In genomic region chr1:171271196-171271595, GRCm38 (mm10) we compare ENCODE assay signal across 8 mouse cellular contexts. TPM values are rescaled to one million over a fixed set of nuclear protein-coding genes. Genes with fewer than 3 reads are reported as not detected.
DNase-seq lines count a peak whose midpoint lies in the region; ATAC-seq and TF ChIP-seq lines count a peak whose summit lies in the region.

No protein-coding gene starts in this region.

- no peak for TF ChIP-seq EP300 in liver, postnatal 0 days (IDR thresholded peaks at IDR 0.05; ENCODE audit: low read depth)

- peaks cover 14% of the 10 kb centered on the region for H3K79me2 ChIP-seq in C2C12 (ENCODE audit: control insufficient read depth, insufficient read depth)

- ATAC-seq in cerebellum, adult (ENCODE audit: insufficient number of reproducible peaks, low FRiP score, low TSS enrichment) = no peak
- ATAC-seq in forebrain, postnatal 0 days = no peak
- no peak for ATAC-seq in liver, postnatal 0 days

- no peaks in the 10 kb centered on the region for H3K4me1 ChIP-seq in cerebellum, adult 2 months (ENCODE audit: control insufficient read depth, insufficient read depth, low read length)
- peaks cover 8% of the 10 kb centered on the region for H3K4me1 ChIP-seq in forebrain, postnatal 0 days (ENCODE audit: insufficient read depth)
- H3K4me1 ChIP-seq in liver, postnatal 0 days (ENCODE audit: insufficient read depth) = peaks cover 21% of the 10 kb centered on the region

- no peak overlapping the region for H3K27ac ChIP-seq in cerebellum, adult 2 months (ENCODE audit: insufficient read depth, low read length)
- H3K27ac ChIP-seq in forebrain, postnatal 0 days (ENCODE audit: low read depth, low read length) = peak overlapping the region; percentile 51; the same call in 1 of the 2 replicates
- H3K27ac ChIP-seq in liver, postnatal 0 days (ENCODE audit: low read depth) = peak overlapping the region; percentile 68

- TF ChIP-seq CTCF in cerebellum, adult 2 months (IDR thresholded peaks at IDR 0.05; ENCODE audit: borderline replicate concordance, insufficient read depth, low read depth, low read length) = no peak
- no peak for TF ChIP-seq CTCF in C2C12 (IDR thresholded peaks at IDR 0.05; ENCODE audit: control insufficient read depth, insufficient read depth, insufficient read length)
- no peak for TF ChIP-seq CTCF in forebrain, postnatal 0 days (IDR thresholded peaks at IDR 0.05; ENCODE audit: low read depth)
- TF ChIP-seq CTCF in liver, postnatal 0 days (IDR thresholded peaks at IDR 0.05; ENCODE audit: low read depth) = no peak

- no peak for DNase-seq in cerebellum, adult 2 months
- no peak for DNase-seq in forebrain, postnatal 0 days
- DNase-seq in liver, postnatal 0 days = no peak
- DNase-seq in right cerebral cortex, postnatal 14 days = no peak
- no peak for DNase-seq in urinary bladder, postnatal 10 days (ENCODE audit: low spot score)
- DNase-seq in MN1 (ENCODE audit: low spot score) = no peak

- H3K4me2 ChIP-seq in forebrain, postnatal 0 days (ENCODE audit: low read depth) = peak overlapping the region; percentile 96
- peak overlapping the region; percentile 85 for H3K4me2 ChIP-seq in liver, postnatal 0 days (ENCODE audit: low read depth, low read length)

- H3K36me3 ChIP-seq in C2C12 (ENCODE audit: control insufficient read depth, insufficient read depth) = peaks cover 20% of the 10 kb centered on the region
- H3K36me3 ChIP-seq in forebrain, postnatal 0 days (ENCODE audit: insufficient read depth) = peaks cover 29% of the 10 kb centered on the region
- H3K36me3 ChIP-seq in liver, postnatal 0 days (replicated peaks; ENCODE audit: insufficient read depth, low read length) = peaks cover 33% of the 10 kb centered on the region

- peak overlapping the region; percentile 71 for H3K4me3 ChIP-seq in cerebellum, adult 2 months (replicated peaks; ENCODE audit: insufficient read depth, low read depth, low read length)
- peak overlapping the region; percentile 98 for H3K4me3 ChIP-seq in C2C12 (ENCODE audit: insufficient read depth, poor library complexity, severe bottlenecking)
- peak overlapping the region; percentile 71 for H3K4me3 ChIP-seq in forebrain, postnatal 0 days (ENCODE audit: low read depth, low read length)
- H3K4me3 ChIP-seq in liver, postnatal 0 days (ENCODE audit: low read depth, low read length) = peak overlapping the region; percentile 90

- H3K9me3 ChIP-seq in forebrain, postnatal 0 days (ENCODE audit: low read length) = no peaks in the 10 kb centered on the region
- no peaks in the 10 kb centered on the region for H3K9me3 ChIP-seq in liver, postnatal 0 days (ENCODE audit: low read length)

- H3ac ChIP-seq in C2C12 (ENCODE audit: control insufficient read depth, insufficient read length, low read depth) = no peak overlapping the region

- no peaks in the 10 kb centered on the region for H3K27me3 ChIP-seq in cerebellum, adult 2 months (ENCODE audit: control insufficient read depth, insufficient read depth, low read length)
- H3K27me3 ChIP-seq in C2C12 (ENCODE audit: control insufficient read depth, insufficient read depth, insufficient read length) = no peaks in the 10 kb centered on the region
- H3K27me3 ChIP-seq in forebrain, postnatal 0 days (ENCODE audit: insufficient read depth, low read length) = no peaks in the 10 kb centered on the region
- no peaks in the 10 kb centered on the region for H3K27me3 ChIP-seq in liver, postnatal 0 days (ENCODE audit: insufficient read depth, low read length)

- WGBS in cerebellum, adult 2 months = 37% methylated on average over 9 of the region's 9 CpGs
- WGBS in forebrain, postnatal 0 days = 55% methylated on average over 9 of the region's 9 CpGs
- WGBS in liver, postnatal 0 days (ENCODE audit: insufficient replicate concordance) = 36% methylated on average over 9 of the region's 9 CpGs

- H3K9ac ChIP-seq in forebrain, postnatal 0 days = peak overlapping the region; percentile 73; the same call in 1 of the 2 replicates
- H3K9ac ChIP-seq in liver, postnatal 0 days (replicated peaks) = peak overlapping the region; percentile 83

- no peak for TF ChIP-seq POLR2A in cerebellum, adult 2 months (IDR thresholded peaks at IDR 0.05; ENCODE audit: borderline replicate concordance, insufficient read depth, low read length)

- no peaks in the 10 kb centered on the region for H3K79me3 ChIP-seq in C2C12 (ENCODE audit: low read depth)

TF ChIP-seq in C2C12, 6 proteins besides CTCF, POLR2A, EP300 and RAD21:
- TF ChIP-seq MYOD1 (IDR thresholded peaks at IDR 0.05; ENCODE audit: control insufficient read depth, insufficient read length, low read depth) (no peak), CEBPB (IDR thresholded peaks at IDR 0.05; ENCODE audit: low read depth) (no peak), FOSL1 (IDR thresholded peaks at IDR 0.05; ENCODE audit: insufficient read depth, low read length, poor library complexity, severe bottlenecking) (no peak), MYOG (IDR thresholded peaks at IDR 0.05; ENCODE audit: control insufficient read depth, extremely low read depth, insufficient read length) (no peak)

RNA-seq across cellular contexts. Expression of gene B4galt3, which starts 1.1 kb away (rescaled TPM):
- polyA plus RNA-seq in cerebellum, adult 2 months (2012; rRNA removed) = 69.6 and 72.2 TPM in 2 replicates
- 17.4 TPM for polyA plus RNA-seq in C2C12 (2012; fragmentation: generic; extraction: Trizol)
- 75.1 and 99.3 TPM in 2 replicates for total RNA-seq in forebrain, postnatal 0 days (2014; rRNA removed)
- 104 and 115 TPM in 2 replicates for polyA plus RNA-seq in forebrain, postnatal 0 days (2015; fragmentation: Nextera tagmentation; extraction: Ambion mirVana)
- polyA plus RNA-seq in liver, postnatal 0 days (2015; fragmentation: Nextera tagmentation; extraction: Ambion mirVana) = 16.0 and 16.7 TPM in 2 replicates

RNA-seq across cellular contexts. Expression of gene Ppox, which starts 9.8 kb away (rescaled TPM):
- polyA plus RNA-seq in cerebellum, adult 2 months (2012; rRNA removed) = 76.9 and 81.2 TPM in 2 replicates
- 9.0 TPM for polyA plus RNA-seq in C2C12 (2012; fragmentation: generic; extraction: Trizol)
- total RNA-seq in forebrain, postnatal 0 days (2014; rRNA removed) = 26.6 and 30.6 TPM in 2 replicates
- polyA plus RNA-seq in forebrain, postnatal 0 days (2015; fragmentation: Nextera tagmentation; extraction: Ambion mirVana) = 21.1 and 23.3 TPM in 2 replicates
- 61.5 and 69.6 TPM in 2 replicates for polyA plus RNA-seq in liver, postnatal 0 days (2015; fragmentation: Nextera tagmentation; extraction: Ambion mirVana)

RNA-seq across cellular contexts. Expression of gene Usp21, which starts 16.6 kb away (rescaled TPM):
- 76.6 and 77.5 TPM in 2 replicates for polyA plus RNA-seq in cerebellum, adult 2 months (2012; rRNA removed)
- 20.6 TPM for polyA plus RNA-seq in C2C12 (2012; fragmentation: generic; extraction: Trizol)
- total RNA-seq in forebrain, postnatal 0 days (2014; rRNA removed) = 56.8 and 66.5 TPM in 2 replicates
- 66.4 and 80.4 TPM in 2 replicates for polyA plus RNA-seq in forebrain, postnatal 0 days (2015; fragmentation: Nextera tagmentation; extraction: Ambion mirVana)
- polyA plus RNA-seq in liver, postnatal 0 days (2015; fragmentation: Nextera tagmentation; extraction: Ambion mirVana) = 13.9 and 15.1 TPM in 2 replicates

RNA-seq across cellular contexts. Expression of gene Ndufs2, which starts 20.0 kb away (rescaled TPM):
- 282 and 283 TPM in 2 replicates for polyA plus RNA-seq in cerebellum, adult 2 months (2012; rRNA removed)
- 227 TPM for polyA plus RNA-seq in C2C12 (2012; fragmentation: generic; extraction: Trizol)
- 203 and 270 TPM in 2 replicates for total RNA-seq in forebrain, postnatal 0 days (2014; rRNA removed)
- polyA plus RNA-seq in forebrain, postnatal 0 days (2015; fragmentation: Nextera tagmentation; extraction: Ambion mirVana) = 219 and 243 TPM in 2 replicates
- 158 and 170 TPM in 2 replicates for polyA plus RNA-seq in liver, postnatal 0 days (2015; fragmentation: Nextera tagmentation; extraction: Ambion mirVana)

RNA-seq across cellular contexts. Expression of gene Adamts4, which starts 21.0 kb away (rescaled TPM):
- 26.1 and 29.8 TPM in 2 replicates for polyA plus RNA-seq in cerebellum, adult 2 months (2012; rRNA removed)
- 6.7 TPM for polyA plus RNA-seq in C2C12 (2012; fragmentation: generic; extraction: Trizol)
- 4.5 and 5.9 TPM in 2 replicates for total RNA-seq in forebrain, postnatal 0 days (2014; rRNA removed)
- polyA plus RNA-seq in forebrain, postnatal 0 days (2015; fragmentation: Nextera tagmentation; extraction: Ambion mirVana) = 2.6 and 5.6 TPM in 2 replicates
- 0.41 and 0.51 TPM in 2 replicates for polyA plus RNA-seq in liver, postnatal 0 days (2015; fragmentation: Nextera tagmentation; extraction: Ambion mirVana)
